Mouse (Mus musculus): ENCODE results near the gene Itpripl1. TPM values are rescaled to one million over a fixed set of nuclear protein-coding genes. Genes with fewer than 3 reads are reported as not detected.
"Not testable (repeated sequence)": the region's sequence is repeated elsewhere in the genome, so short reads cannot be mapped to it uniquely, and the experiment has no call there.

Gene Itpripl1
- 17.6 and 18.3 TPM in 2 replicates for polyA plus RNA-seq (2016; fragmentation: Nextera tagmentation; extraction: Ambion mirVana)

DNA sequence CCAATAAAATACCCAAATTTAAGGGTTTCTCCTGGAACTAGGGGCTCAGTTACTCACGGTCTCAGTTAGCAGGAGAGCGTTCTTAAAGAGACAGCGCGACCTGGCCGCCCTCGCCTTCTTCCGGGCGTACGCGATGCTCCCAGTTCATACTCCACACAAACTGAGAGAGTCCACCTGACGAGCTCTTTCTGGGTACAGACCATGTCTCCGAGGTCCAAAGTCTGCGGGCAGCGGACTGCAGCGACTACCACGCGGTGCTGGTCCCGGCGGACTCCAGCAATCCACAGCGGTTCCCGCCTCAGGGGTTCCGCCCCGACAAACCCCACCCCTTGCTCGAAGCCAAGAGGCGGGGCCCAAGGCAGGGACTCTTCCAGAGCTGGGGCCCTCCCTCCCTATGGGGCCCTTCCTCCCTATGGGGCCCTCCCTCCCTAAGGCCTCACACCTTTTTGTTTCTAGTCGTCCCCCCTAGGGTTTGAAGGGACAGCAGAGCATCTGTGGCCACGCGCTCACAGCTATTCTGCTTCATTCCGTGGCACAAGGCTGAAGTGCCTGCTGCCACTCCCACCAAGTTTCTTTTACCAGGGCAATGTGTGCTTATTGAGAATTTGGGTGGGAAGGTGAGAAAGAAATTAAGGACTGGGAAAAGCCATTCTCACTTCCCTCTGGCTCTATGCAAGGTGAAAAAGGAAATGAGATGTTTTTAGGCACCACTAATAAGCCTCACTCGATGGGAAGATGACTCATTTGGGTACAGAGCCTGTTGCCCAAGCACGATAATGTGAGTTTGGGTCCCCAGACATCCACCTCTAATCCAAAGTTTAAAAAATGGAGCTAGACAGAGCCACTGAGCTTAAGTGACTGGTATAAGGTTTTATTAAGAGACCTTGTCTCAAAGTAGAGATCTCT is at the start of gene Itpripl1:
Gene Itpripl1 (minus strand): TSS at position 285 of the 906 bp plus-strand sequence.
- WGBS = 4% methylated on average over 31 of the region's 31 CpGs
- peak within 1 kb of the TSS; percentile 86 for H3K27ac ChIP-seq

DNA sequence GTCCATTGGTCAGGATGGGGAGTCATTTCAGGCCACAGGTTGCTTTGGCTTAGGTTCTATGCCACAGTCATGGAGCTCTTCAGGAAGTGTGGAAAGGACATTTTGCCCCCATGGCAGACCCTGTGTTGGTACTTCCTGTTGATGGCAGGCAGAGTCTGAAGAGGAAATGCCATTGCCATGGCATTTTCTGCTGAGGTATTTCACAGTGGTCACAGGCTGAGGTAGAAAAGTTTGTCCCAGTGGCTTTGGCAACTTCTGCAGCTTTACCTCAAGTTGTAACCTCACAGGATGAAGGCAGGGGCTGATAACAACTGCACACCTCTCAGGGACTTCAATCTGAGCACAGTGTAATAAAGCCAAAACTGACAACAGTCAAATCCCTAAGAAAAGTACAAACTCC is 46.3 kb upstream of the Itpripl1 start:
- no peak overlapping the region for H3K27ac ChIP-seq
- no peaks in the 10 kb centered on the region for H3K4me1 ChIP-seq
- H3K36me3 ChIP-seq (replicated peaks) = no peaks in the 10 kb centered on the region
- no peaks in the 10 kb centered on the region for H3K9me3 ChIP-seq
- no peak overlapping the region for H3K4me3 ChIP-seq
- no peaks in the 10 kb centered on the region for H3K27me3 ChIP-seq (ENCODE audit: poor library complexity, severe bottlenecking)
- no peak for DNase-seq (ENCODE audit: extremely low spot score, low spot score)

More for the DNA sequence above, at the start of gene Itpripl1:
- peaks cover 3% of the 10 kb centered on the region for H3K9me3 ChIP-seq
- peaks cover 34% of the 10 kb centered on the region for H3K36me3 ChIP-seq (replicated peaks)
- peaks cover 10% of the 10 kb centered on the region; the same call in 1 of the 2 replicates for H3K27me3 ChIP-seq (ENCODE audit: poor library complexity, severe bottlenecking)
- peaks cover 24% of the 10 kb centered on the region for H3K4me1 ChIP-seq
- DNase-seq (ENCODE audit: extremely low spot score, low spot score) = peak; percentile 71
- H3K4me3 ChIP-seq = peak within 1 kb of the TSS; percentile 65

- peak overlapping the region; percentile 92 for H3K27ac ChIP-seq
- DNase-seq (ENCODE audit: extremely low spot score, low spot score) = peak; percentile 79
- 0 out of 2 replicates have a peak, but pooled peaks cover 5% of the 10 kb centered on the region for H3K27me3 ChIP-seq (ENCODE audit: poor library complexity, severe bottlenecking)
These were observed 39.5 kb upstream of the Itpripl1 start for GRCm38 (mm10) chr2:127182598-127183381.

DNA sequence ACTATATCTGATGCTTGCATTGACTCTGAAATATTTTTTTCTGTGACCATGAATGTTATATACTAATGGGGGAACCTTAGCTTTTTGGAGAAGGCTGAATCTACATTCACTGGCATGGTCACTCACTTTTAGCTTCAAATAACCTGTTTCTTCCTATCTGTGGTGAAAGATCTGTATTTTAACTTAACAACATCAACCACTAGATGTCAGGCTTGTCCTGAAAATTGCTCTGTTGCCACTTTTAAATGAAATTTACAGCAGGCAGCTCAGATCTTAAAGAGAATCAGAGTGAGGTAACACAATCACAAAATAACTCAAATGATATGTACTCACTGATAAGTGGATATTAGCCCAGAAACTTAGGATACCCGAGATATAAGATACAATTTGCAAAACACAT is 23.0 kb upstream of the Itpripl1 start:
- H3K27ac ChIP-seq; DNase-seq (ENCODE audit: extremely low spot score, low spot score); H3K4me3 ChIP-seq; H3K4me1 ChIP-seq; H3K36me3 ChIP-seq (replicated peaks); H3K27me3 ChIP-seq (ENCODE audit: poor library complexity, severe bottlenecking); H3K9me3 ChIP-seq: not testable (repeated sequence)
- WGBS = 16% methylated on average over 1 of the region's 1 CpGs

More at GRCm38 (mm10) chr2:127182598-127183381, 39.5 kb upstream of the Itpripl1 start:
- H3K4me3 ChIP-seq = peak overlapping the region; percentile 66
- no peaks in the 10 kb centered on the region for H3K36me3 ChIP-seq (replicated peaks)
- no peaks in the 10 kb centered on the region for H3K9me3 ChIP-seq
- WGBS = 2% methylated on average over 17 of the region's 17 CpGs
- peaks cover 14% of the 10 kb centered on the region for H3K4me1 ChIP-seq

DNA sequence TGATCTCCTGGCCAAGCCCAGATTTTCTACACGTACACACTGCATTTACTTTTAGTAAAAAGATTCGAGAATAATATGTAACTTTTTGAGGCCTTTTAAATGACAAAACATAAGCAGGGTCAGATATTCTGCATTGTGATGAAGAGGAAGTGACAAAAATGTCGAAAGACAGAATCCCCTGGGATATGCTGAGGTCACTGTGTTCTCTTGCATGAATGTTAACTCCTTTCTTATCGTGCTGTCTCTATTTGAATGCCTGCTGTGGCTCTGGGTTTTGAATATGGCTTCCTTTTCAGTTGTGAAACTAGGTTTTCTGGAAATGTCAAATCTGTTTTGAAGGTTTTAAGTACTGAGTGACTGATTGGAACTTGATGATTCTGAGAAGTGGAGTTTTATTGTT is 22.4 kb upstream of the Itpripl1 start:
- Histone ChIP-seq H3K4me1 (no peaks in the 10 kb centered on the region), H3K36me3 (replicated peaks) (no peaks in the 10 kb centered on the region), H3K9me3 (no peaks in the 10 kb centered on the region), H3K27me3 (ENCODE audit: poor library complexity, severe bottlenecking) (no peaks in the 10 kb centered on the region), H3K27ac (no peak overlapping the region), H3K4me3 (no peak overlapping the region)
- WGBS = 73% methylated on average over 4 of the region's 4 CpGs
- DNase-seq (ENCODE audit: extremely low spot score, low spot score) = no peak

DNA sequence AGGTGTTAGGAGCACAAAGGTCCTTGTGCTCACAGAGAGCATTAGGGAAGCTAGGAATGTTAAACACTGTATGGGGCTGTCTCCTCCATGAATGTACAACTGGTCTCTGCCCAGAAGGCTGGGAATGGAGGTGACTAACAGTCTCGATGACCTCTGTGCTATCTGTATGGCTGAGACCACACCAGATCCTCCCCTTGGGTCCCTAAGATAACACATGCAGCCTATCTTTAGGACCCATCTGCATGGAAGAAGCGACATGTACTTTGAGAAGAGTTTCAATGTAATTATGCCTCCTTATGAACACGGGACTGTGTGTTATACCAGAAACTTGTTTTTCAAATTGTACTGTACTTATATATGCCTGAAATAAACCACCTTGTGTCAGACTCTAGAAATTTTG is 2.5 kb upstream of the Itpripl1 start:
- Histone ChIP-seq H3K27ac (no peak overlapping the region), H3K4me1 (peaks cover 24% of the 10 kb centered on the region), H3K36me3 (replicated peaks) (peaks cover 15% of the 10 kb centered on the region), H3K9me3 (no peaks in the 10 kb centered on the region), H3K4me3 (no peak overlapping the region), H3K27me3 (ENCODE audit: poor library complexity, severe bottlenecking) (peaks cover 10% of the 10 kb centered on the region; the same call in 1 of the 2 replicates)
- DNase-seq (ENCODE audit: extremely low spot score, low spot score) = no peak
- 91% methylated on average over 3 of the region's 3 CpGs for WGBS

GRCm38 (mm10) chr2:127142577-127143157 is 575 bp downstream of the Itpripl1 start:
- no peak for DNase-seq (ENCODE audit: extremely low spot score, low spot score)
- WGBS = 16% methylated on average over 6 of the region's 6 CpGs
- peak overlapping the region; percentile 86 for H3K27ac ChIP-seq
- H3K4me1 ChIP-seq = peaks cover 24% of the 10 kb centered on the region
- peaks cover 3% of the 10 kb centered on the region for H3K9me3 ChIP-seq
- peaks cover 10% of the 10 kb centered on the region; the same call in 1 of the 2 replicates for H3K27me3 ChIP-seq (ENCODE audit: poor library complexity, severe bottlenecking)
- peak overlapping the region; percentile 65 for H3K4me3 ChIP-seq
- H3K36me3 ChIP-seq (replicated peaks) = peaks cover 36% of the 10 kb centered on the region

DNA sequence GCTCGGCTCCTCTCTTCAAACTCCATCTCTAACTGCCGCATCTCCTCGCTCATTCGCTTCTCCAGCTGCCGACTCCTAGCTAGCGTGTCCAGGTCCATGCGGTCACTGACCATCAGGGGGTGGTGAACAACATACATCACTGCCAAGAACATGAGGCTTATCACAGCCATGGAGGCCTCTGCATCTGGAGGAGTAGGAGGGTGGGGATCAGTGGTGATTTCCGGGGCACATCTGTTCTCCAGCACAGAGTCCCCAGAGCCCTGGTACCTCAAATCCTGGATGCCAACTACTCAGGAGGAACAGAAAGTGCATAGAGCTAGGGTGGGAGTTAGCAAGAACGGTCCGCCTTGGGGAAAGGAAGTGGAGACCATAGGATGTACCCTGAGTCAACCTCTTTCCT is 1.2 kb downstream of the Itpripl1 start:
- H3K9me3 ChIP-seq = peaks cover 3% of the 10 kb centered on the region
- 90% methylated on average over 10 of the region's 10 CpGs for WGBS
- peak overlapping the region; percentile 65; the same call in 1 of the 2 replicates for H3K4me3 ChIP-seq
- peaks cover 10% of the 10 kb centered on the region; the same call in 1 of the 2 replicates for H3K27me3 ChIP-seq (ENCODE audit: poor library complexity, severe bottlenecking)
- peaks cover 36% of the 10 kb centered on the region for H3K36me3 ChIP-seq (replicated peaks)
- H3K27ac ChIP-seq = 0 out of 2 replicates have a peak overlapping the region, but pooled peaks have one; percentile 86
- peaks cover 28% of the 10 kb centered on the region for H3K4me1 ChIP-seq
- DNase-seq (ENCODE audit: extremely low spot score, low spot score) = no peak

DNA sequence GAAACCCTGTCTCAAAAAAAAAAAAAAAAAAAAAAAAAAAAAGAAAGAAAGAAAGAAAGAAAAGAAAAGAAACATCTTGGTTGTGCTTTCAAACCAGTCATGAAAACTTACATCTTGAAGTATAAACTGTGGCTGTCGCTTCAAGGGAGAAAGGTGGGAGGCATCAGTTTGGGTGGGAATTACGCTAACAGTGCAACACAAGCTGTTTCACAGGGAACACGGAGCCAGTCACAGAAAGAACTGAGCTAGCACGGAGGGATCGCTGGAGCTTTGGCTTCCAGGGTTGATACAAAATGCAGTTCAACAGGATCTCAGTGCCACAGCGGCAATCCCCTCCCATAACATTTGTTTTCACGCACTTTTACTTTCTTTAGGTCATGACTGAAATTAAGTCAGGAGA is 3.2 kb downstream of the Itpripl1 start:
- H3K4me3 ChIP-seq = no peak overlapping the region
- peaks cover 3% of the 10 kb centered on the region for H3K9me3 ChIP-seq
- peaks cover 36% of the 10 kb centered on the region for H3K36me3 ChIP-seq (replicated peaks)
- no peak overlapping the region for H3K27ac ChIP-seq
- peaks cover 10% of the 10 kb centered on the region; the same call in 1 of the 2 replicates for H3K27me3 ChIP-seq (ENCODE audit: poor library complexity, severe bottlenecking)
- WGBS = 95% methylated on average over 7 of the region's 7 CpGs
- H3K4me1 ChIP-seq = peaks cover 36% of the 10 kb centered on the region
- DNase-seq (ENCODE audit: extremely low spot score, low spot score) = no peak

DNA sequence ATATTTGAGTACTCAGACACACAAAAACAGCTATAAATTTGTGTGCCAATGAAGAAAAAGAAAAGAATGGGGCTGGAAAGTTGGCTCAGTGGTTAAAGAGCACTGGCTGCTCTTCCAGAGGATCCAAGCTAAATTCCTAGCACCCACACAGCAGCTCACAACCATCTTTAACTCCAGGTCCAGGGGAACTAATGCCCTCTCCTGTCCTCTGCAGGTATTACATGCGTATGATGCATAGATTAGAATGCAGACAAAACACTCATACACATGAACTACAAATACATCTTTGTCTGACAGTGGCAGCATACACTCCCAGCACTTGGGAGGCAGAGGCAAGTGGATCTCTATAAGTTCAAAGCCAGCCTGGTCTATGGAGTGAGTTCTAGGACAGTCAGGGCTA is 3.6 kb downstream of the Itpripl1 start:
- Histone ChIP-seq H3K4me1 (peaks cover 37% of the 10 kb centered on the region), H3K36me3 (replicated peaks) (peaks cover 36% of the 10 kb centered on the region), H3K27ac (no peak overlapping the region), H3K9me3 (peaks cover 3% of the 10 kb centered on the region), H3K4me3 (no peak overlapping the region), H3K27me3 (ENCODE audit: poor library complexity, severe bottlenecking) (peaks cover 10% of the 10 kb centered on the region; the same call in 1 of the 2 replicates)
- DNase-seq (ENCODE audit: extremely low spot score, low spot score) = no peak
- 97% methylated on average over 1 of the region's 1 CpGs for WGBS

DNA sequence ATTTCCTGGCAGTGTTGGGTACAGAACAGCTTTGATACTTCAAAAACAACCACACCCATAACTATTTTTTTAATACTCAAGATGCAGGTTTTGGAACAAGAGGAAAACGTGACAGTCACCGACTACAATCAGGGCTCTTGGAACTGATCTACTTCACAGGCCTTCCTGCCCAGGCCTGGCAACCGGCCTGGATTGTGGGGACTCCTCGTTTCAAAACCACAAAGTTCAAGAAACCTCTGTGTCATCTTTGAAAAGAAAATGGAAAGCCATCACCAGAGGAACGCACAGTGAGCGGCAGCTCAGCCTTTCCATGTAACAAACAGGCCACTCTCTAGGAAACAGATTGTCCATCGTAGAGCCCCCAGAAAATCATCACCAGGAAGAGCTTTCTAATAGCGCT is 4.1 kb downstream of the Itpripl1 start:
- H3K9me3 ChIP-seq = peaks cover 3% of the 10 kb centered on the region
- peaks cover 36% of the 10 kb centered on the region for H3K36me3 ChIP-seq (replicated peaks)
- WGBS = 95% methylated on average over 8 of the region's 8 CpGs
- peaks cover 5% of the 10 kb centered on the region; the same call in 1 of the 2 replicates for H3K27me3 ChIP-seq (ENCODE audit: poor library complexity, severe bottlenecking)
- no peak overlapping the region for H3K4me3 ChIP-seq
- peaks cover 43% of the 10 kb centered on the region for H3K4me1 ChIP-seq
- DNase-seq (ENCODE audit: extremely low spot score, low spot score) = no peak
- no peak overlapping the region for H3K27ac ChIP-seq

DNA sequence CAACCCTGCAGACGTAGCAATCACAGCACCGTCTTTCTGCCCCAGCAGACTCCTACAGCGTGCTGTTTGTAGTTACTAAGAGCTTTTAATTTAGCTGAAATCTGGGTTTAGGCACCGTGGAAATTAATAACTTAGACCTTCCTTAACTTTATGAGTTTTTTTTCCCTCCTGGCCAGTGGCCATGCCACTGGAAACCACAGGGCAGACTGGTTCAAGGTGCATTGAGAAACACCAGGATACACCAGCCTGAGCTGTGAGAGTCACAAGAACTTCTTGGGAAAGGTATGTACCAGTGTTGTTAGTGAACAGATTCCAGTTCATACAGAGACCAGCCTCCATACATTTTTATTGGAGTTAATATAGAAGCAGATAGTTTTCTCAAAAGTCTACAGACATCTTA is 4.8 kb downstream of the Itpripl1 start:
- WGBS = 92% methylated on average over 4 of the region's 4 CpGs
- Histone ChIP-seq H3K4me1 (peaks cover 40% of the 10 kb centered on the region), H3K9me3 (peaks cover 3% of the 10 kb centered on the region), H3K27me3 (ENCODE audit: poor library complexity, severe bottlenecking) (no peaks in the 10 kb centered on the region), H3K36me3 (replicated peaks) (peaks cover 36% of the 10 kb centered on the region), H3K4me3 (no peak overlapping the region), H3K27ac (no peak overlapping the region)
- DNase-seq (ENCODE audit: extremely low spot score, low spot score) = no peak

Data from forebrain, embryonic 10.5 days (tissue).